Mouse (Mus musculus) kidney, adult 2 months (tissue): ENCODE measurements around the gene Rrn3. TPM values are rescaled to one million over a fixed set of nuclear protein-coding genes. Genes with fewer than 3 reads are reported as not detected.
A peak's percentile ranks its signal among the peaks of the same experiment; 100 is the strongest.
"Not testable (repeated sequence)": the region's sequence is repeated elsewhere in the genome, so short reads cannot be mapped to it uniquely, and the experiment has no call there.

Source experiments
- DNase-seq: peaks from one replicate; pipeline ENCODE4 v3.0.0; 2021
- H3K27ac ChIP-seq: fragments of 200-500 bp; 2 replicates; pipeline ENCODE4 v1.5.1; 2012; ENCODE audit warnings: low read depth, low read length, control low read depth, inconsistent platforms; ENCODE audit not compliant: insufficient read depth
- H3K27me3 ChIP-seq: fragments of 200-500 bp; replicated peaks from 2 replicates; pipeline ENCODE4 v1.6.1; 2012; ENCODE audit warnings: mild to moderate bottlenecking, moderate library complexity, low read length, inconsistent platforms; ENCODE audit not compliant: control insufficient read depth, insufficient read depth
- H3K36me3 ChIP-seq: fragments of 200-500 bp; 2 replicates; pipeline ENCODE4 v1.6.1; 2012; ENCODE audit warnings: mild to moderate bottlenecking, moderate library complexity, low read length, inconsistent platforms; ENCODE audit not compliant: control insufficient read depth, insufficient read depth
- H3K4me1 ChIP-seq: fragments of 200-500 bp; 2 replicates; pipeline ENCODE4 v1.6.1; 2011; ENCODE audit warnings: low read length; ENCODE audit not compliant: control insufficient read depth, insufficient read depth
- H3K4me3 ChIP-seq: fragments of 200-500 bp; 2 replicates; pipeline ENCODE4 v1.5.1; 2011; ENCODE audit warnings: mild to moderate bottlenecking, low read depth, low read length, control low read depth; ENCODE audit not compliant: insufficient read depth
- CTCF ChIP-seq: fragments of 200-500 bp; conservative IDR thresholded peaks from 2 replicates; pipeline ENCODE4 v1.5.1; 2011; ENCODE audit warnings: low read depth, mild to moderate bottlenecking, control low read depth, low read length, moderate library complexity, mixed read lengths; ENCODE audit not compliant: insufficient read depth, insufficient read length
- POLR2A ChIP-seq: fragments of 200-500 bp; IDR thresholded peaks from one replicate; pipeline ENCODE4 v1.6.1; 2011; ENCODE audit warnings: low read depth, low read length, control low read depth
- WGBS: fragments of 180-500 bp; shearing (Covaris S2); methylation state at CpG from one replicate; pipeline ENCODE4 v1.1.7; 2018; 5-methylcytosine and 5-hydroxymethylcytosine counted together
- polyA plus RNA-seq: library from polyadenylated mRNA; depleted of rRNA; stranded (reverse); fragments of >200 nt; gene quantifications from 2 replicates; pipeline ENCODE4 v1.2.3, GENCODE M21; 2012

Gene Rrn3
- polyA plus RNA-seq, 1 experiment: 11.0 TPM

DNA sequence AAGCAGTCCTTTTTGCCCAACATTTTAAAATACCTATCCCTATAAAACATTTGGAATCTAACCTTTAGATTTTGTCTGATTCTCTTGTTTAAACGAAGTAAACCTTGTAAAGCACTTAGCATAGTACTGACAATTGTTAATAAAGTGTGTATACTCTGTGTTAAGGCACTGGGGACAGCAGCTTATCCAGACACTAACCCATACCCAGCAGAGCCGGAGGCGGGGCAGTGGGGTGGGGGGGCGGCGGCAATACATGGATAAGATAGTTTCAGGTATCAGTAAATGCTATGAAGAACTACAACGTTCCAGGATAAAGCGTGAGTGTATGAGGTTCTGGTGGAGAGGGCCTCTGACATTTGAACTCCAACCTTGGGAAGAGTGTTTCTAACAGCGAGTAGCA, 708 bp downstream of the Rrn3 start:
- TF ChIP-seq CTCF (no peak), POLR2A (no peak)
- Histone ChIP-seq H3K27ac (no peak overlapping the region), H3K4me1 (peaks cover 9% of the 10 kb centered on the region; the same call in 1 of the 2 replicates), H3K27me3 (no peaks in the 10 kb centered on the region), H3K4me3 (peak overlapping the region; percentile 87), H3K36me3 (no peaks in the 10 kb centered on the region)
- no peak for DNase-seq
- 19% methylated on average over 8 of the region's 8 CpGs for WGBS

DNA sequence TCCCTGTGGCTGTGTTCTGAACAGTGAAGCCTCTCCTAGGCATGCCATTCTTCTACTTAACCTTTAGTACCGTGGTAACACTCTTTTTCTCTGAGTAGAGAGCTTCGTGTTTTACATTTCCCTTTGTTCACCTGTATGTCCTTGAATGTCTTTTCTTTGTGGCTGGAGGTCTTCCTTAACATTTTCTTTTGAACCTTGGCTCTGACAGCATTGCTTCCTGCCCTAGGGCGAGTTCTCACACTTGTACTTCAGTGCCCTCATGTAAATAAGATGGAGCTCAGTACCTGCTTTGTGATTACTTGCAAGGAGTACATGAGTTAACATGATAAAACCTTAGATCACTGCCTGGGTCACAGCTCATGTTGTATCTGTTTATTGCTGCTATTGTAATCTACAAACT, 5.4 kb downstream of the Rrn3 start:
- Histone ChIP-seq H3K36me3 (peaks cover 5% of the 10 kb centered on the region; the same call in 1 of the 2 replicates), H3K27ac (no peak overlapping the region), H3K27me3 (no peaks in the 10 kb centered on the region), H3K4me1 (peaks cover 4% of the 10 kb centered on the region; the same call in 1 of the 2 replicates), H3K4me3 (no peak overlapping the region)
- no peak for DNase-seq
- 82% methylated on average over 3 of the region's 3 CpGs for WGBS
- TF ChIP-seq CTCF (no peak), POLR2A (no peak)

DNA sequence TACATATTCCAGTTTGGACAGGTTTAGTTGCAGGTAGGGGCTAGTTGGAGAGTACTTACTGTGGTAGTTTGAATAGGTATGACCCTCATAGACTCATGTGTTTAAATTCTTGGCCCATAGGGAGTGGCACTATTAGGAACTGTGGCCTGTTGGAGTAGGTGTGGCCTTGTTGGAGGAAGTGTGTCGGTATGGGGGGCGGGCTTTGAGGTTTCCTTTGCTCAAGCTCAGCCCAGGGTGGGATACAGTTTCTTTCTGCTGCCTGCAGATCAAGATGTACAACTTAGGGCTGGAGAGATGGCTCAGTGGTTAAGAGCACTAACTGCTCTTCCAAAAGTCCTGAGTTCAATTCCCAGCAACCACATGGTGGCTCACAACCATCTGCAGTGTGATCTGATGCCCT, 12.9 kb downstream of the Rrn3 start:
- not testable (repeated sequence) for DNase-seq, H3K27me3 ChIP-seq, H3K27ac ChIP-seq, H3K4me1 ChIP-seq, H3K36me3 ChIP-seq, H3K4me3 ChIP-seq
- WGBS: 85% methylated on average over 2 of the region's 2 CpGs

DNA sequence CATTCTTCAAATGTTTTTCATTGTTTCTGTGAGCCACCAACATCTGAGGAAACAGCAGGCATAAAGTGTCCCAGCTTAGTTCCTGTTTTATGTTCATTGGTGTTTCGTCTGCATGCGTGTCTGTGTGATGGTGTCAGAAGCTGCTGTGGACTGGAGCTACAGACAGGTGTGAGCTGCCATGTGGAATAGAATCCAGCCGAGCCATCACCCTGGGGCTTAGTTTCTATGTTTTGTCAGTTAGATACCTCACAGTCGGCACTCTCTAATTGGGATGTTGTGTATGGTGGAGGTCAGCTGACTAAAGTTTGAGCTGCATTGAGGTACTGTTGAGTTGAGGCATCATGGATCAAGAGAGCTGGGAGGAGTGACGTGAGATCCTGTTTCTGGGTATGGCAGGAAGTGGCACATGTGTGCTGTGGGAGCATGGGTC, 16.3 kb downstream of the Rrn3 start:
- WGBS: 86% methylated on average over 5 of the region's 5 CpGs
- H3K4me3 ChIP-seq: no peak overlapping the region
- no peak overlapping the region for H3K27ac ChIP-seq
- no peaks in the 10 kb centered on the region for H3K27me3 ChIP-seq
- H3K36me3 ChIP-seq: peaks cover 10% of the 10 kb centered on the region
- TF ChIP-seq CTCF (no peak), POLR2A (no peak)
- H3K4me1 ChIP-seq: no peaks in the 10 kb centered on the region
- DNase-seq: no peak

DNA sequence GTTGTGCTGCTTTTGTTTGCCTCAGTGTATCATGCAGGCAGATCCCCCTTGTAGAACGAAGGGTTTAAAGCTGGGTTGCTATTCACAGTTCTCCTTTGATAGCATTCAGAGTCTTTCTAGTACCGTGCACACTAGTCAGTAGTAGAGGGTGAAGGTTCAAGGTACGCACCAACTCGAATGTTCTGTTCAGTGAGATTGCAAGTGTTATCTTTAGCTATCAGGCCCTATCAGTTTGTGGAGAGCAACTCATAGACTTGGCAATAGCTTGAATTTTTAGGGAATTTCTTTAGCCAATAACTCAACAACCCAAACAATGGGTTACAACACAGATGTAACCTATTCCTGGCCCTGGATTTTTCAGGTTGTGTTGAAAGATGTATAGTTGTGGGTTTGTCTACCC, 20.7 kb downstream of the Rrn3 start:
- H3K4me1 ChIP-seq: no peaks in the 10 kb centered on the region
- WGBS: 90% methylated on average over 4 of the region's 4 CpGs
- DNase-seq: no peak
- H3K4me3 ChIP-seq: no peak overlapping the region
- H3K36me3 ChIP-seq: peaks cover 9% of the 10 kb centered on the region
- no peaks in the 10 kb centered on the region for H3K27me3 ChIP-seq
- TF ChIP-seq CTCF: no peak
- no peak for TF ChIP-seq POLR2A
- H3K27ac ChIP-seq: no peak overlapping the region

DNA sequence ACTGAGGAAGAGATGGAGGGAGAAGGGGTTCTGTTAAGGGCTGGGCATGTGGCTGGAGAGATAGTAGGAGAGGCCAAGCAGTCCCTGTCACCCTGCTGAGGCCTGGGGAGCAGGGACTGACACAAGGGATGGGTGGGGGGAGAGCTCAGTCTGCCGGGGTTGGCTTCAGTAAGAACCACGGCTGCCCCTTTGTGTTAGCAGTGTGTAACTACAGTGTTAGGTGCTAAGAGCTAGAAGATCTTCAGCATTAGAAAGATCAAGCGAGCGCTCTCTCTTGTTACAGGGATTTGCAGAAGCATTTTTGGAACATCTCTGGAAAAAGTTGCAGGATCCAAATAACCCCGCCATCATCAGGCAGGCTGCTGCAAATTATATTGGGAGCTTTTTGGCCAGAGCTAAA, 24.2 kb downstream of the Rrn3 start:
- no peak for TF ChIP-seq POLR2A
- no peak for TF ChIP-seq CTCF
- WGBS: 79% methylated on average over 5 of the region's 5 CpGs
- Histone ChIP-seq H3K27ac (no peak overlapping the region), H3K4me1 (no peaks in the 10 kb centered on the region), H3K36me3 (peaks cover 8% of the 10 kb centered on the region), H3K4me3 (no peak overlapping the region), H3K27me3 (no peaks in the 10 kb centered on the region)
- no peak for DNase-seq

DNA sequence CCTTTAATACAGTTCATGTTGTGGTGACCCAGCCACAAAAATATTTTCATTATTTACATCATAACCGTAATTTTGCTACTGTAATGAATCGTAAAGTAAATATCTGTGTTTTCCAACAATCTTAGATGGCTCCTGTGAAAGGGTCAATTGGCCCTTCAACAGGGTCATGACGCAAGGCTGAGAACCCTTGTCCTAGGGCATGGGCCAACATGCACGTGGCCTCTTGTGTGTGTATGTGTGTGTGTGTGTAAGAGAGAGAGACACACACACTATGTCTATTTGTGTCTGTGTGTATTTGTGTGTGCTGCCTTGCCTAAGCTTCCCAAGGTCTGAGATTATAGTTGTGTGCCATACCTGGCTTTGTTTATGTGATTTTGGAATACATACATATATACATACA, 27.1 kb downstream of the Rrn3 start:
- no peak for DNase-seq
- WGBS: 89% methylated on average over 4 of the region's 4 CpGs
- Histone ChIP-seq H3K27ac (no peak overlapping the region), H3K36me3 (peaks cover 6% of the 10 kb centered on the region), H3K27me3 (no peaks in the 10 kb centered on the region), H3K4me1 (no peaks in the 10 kb centered on the region), H3K4me3 (no peak overlapping the region)
- TF ChIP-seq POLR2A (no peak), CTCF (no peak)

DNA sequence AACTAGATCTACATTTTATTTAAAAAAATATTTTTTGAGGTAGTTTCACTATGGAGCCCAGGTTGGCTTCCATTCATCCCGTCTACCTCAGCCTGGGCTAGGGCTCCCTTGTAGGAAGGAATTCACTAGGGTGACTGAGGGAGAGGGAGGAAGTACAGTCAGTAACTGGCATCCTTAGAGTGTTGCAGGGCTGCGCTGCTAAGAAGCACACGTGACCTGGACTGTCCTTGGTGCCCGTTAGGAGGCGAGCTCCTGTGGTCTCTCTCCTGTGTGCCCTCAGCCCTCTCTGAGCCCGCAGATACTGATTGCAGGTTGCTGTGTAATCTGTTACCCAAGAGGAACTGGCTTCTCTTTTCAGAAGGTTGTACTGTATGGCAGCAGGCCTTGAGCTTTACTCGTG, 27.9 kb downstream of the Rrn3 start:
- DNase-seq: no peak
- H3K36me3 ChIP-seq: peaks cover 6% of the 10 kb centered on the region
- H3K27me3 ChIP-seq: no peaks in the 10 kb centered on the region
- H3K4me3 ChIP-seq: no peak overlapping the region
- TF ChIP-seq CTCF: no peak
- TF ChIP-seq POLR2A: no peak
- H3K27ac ChIP-seq: no peak overlapping the region
- H3K4me1 ChIP-seq: no peaks in the 10 kb centered on the region
- 85% methylated on average over 7 of the region's 7 CpGs for WGBS
